Mouse (Mus musculus) hindbrain, embryonic 12.5 days (tissue): ENCODE data around the gene Cwc15. TPM values are rescaled to one million over a fixed set of nuclear protein-coding genes. Genes with fewer than 3 reads are reported as not detected.
A peak's percentile ranks its signal among the peaks of the same experiment; 100 is the strongest.

Source experiments
- ATAC-seq: fragments of 200-750 bp; cut with Nextera tagmentation; 2 replicates; pipeline ENCODE4 v1.8.0; 2017; ENCODE audit warnings: moderate TSS enrichment; ENCODE audit not compliant: low FRiP score
- H3K27ac ChIP-seq: fragments of 300-500 bp; sonication (generic); 2 replicates; pipeline ENCODE4 v1.5.1; 2016; ENCODE audit warnings: mild to moderate bottlenecking
- H3K27me3 ChIP-seq: fragments of 300-500 bp; sonication (generic); 2 replicates; pipeline ENCODE4 v1.6.1; 2016; ENCODE audit warnings: mild to moderate bottlenecking
- H3K36me3 ChIP-seq: fragments of 300-500 bp; sonication (generic); 2 replicates; pipeline ENCODE4 v1.6.1; 2016; ENCODE audit warnings: mild to moderate bottlenecking
- H3K4me1 ChIP-seq: fragments of 300-500 bp; sonication (generic); 2 replicates; pipeline ENCODE4 v1.6.1; 2016
- H3K4me2 ChIP-seq: fragments of 300-500 bp; sonication (generic); replicated peaks from 2 replicates; pipeline ENCODE4 v1.6.1; 2016; ENCODE audit warnings: mild to moderate bottlenecking
- H3K4me3 ChIP-seq: fragments of 300-500 bp; sonication (generic); 2 replicates; pipeline ENCODE4 v1.5.1; 2016; ENCODE audit warnings: mild to moderate bottlenecking
- H3K9ac ChIP-seq: fragments of 300-500 bp; sonication (generic); 2 replicates; pipeline ENCODE4 v1.6.1; 2016; ENCODE audit warnings: mild to moderate bottlenecking, moderate library complexity
- H3K9me3 ChIP-seq: fragments of 300-500 bp; sonication (generic); replicated peaks from 2 replicates; pipeline ENCODE4 v1.6.1; 2016; ENCODE audit warnings: mild to moderate bottlenecking
- WGBS: fragments of 180-500 bp; shearing (Covaris S2); methylation state at CpG from one replicate; pipeline ENCODE4 v1.1.7; 2016; 5-methylcytosine and 5-hydroxymethylcytosine counted together
- polyA plus RNA-seq: library from polyadenylated mRNA; unstranded; fragments of >200 nt; fragmentation: Nextera tagmentation; extraction: Ambion mirVana; gene quantifications from 2 replicates; pipeline ENCODE4 v1.2.1, GENCODE M21; 2016

Gene Cwc15
- polyA plus RNA-seq, 1 experiment from 2014 or later, result 174 TPM

- no peak for ATAC-seq
- H3K36me3 ChIP-seq, result no peaks in the 10 kb centered on the region
- H3K4me3 ChIP-seq, result no peak overlapping the region
- no peaks in the 10 kb centered on the region; the same call in 1 of the 2 replicates for H3K27me3 ChIP-seq
- H3K4me1 ChIP-seq, result no peaks in the 10 kb centered on the region
- no peak overlapping the region for H3K9ac ChIP-seq
- no peak overlapping the region for H3K4me2 ChIP-seq
- no peaks in the 10 kb centered on the region for H3K9me3 ChIP-seq
- no peak overlapping the region for H3K27ac ChIP-seq
- 63% methylated on average over 2 of the region's 2 CpGs for whole genome bisulfite sequencing
These were observed 21.3 kb downstream of the Cwc15 start for GRCm38 (mm10) chr9:14521695-14522094.

- 10% methylated on average over 4 of the region's 4 CpGs for WGBS
- no peaks in the 10 kb centered on the region; the same call in 1 of the 2 replicates for H3K27me3 ChIP-seq
- ATAC-seq, result peak; percentile 80; the same call in 1 of the 2 replicates
- no peaks in the 10 kb centered on the region for H3K9me3 ChIP-seq
- no peak overlapping the region for H3K27ac ChIP-seq
- no peak overlapping the region for H3K4me3 ChIP-seq
- H3K36me3 ChIP-seq, result no peaks in the 10 kb centered on the region
- H3K4me2 ChIP-seq, result no peak overlapping the region
- no peak overlapping the region for H3K9ac ChIP-seq
- no peaks in the 10 kb centered on the region for H3K4me1 ChIP-seq
These were observed 23.1 kb downstream of the Cwc15 start for GRCm38 (mm10) chr9:14523408-14524043.

- H3K4me3 ChIP-seq, result no peak overlapping the region
- H3K4me2 ChIP-seq, result no peak overlapping the region
- H3K9me3 ChIP-seq, result no peaks in the 10 kb centered on the region
- peaks cover 6% of the 10 kb centered on the region for H3K4me1 ChIP-seq
- no peak overlapping the region for H3K9ac ChIP-seq
- H3K36me3 ChIP-seq, result no peaks in the 10 kb centered on the region
- H3K27ac ChIP-seq, result no peak overlapping the region
- WGBS, result 81% methylated on average over 5 of the region's 5 CpGs
- H3K27me3 ChIP-seq, result no peaks in the 10 kb centered on the region
- ATAC-seq, result no peak
These were observed 29.6 kb downstream of the Cwc15 start for GRCm38 (mm10) chr9:14530004-14530403.

GRCm38 (mm10) chr9:14532283-14532682, 31.9 kb downstream of the Cwc15 start:
- Histone ChIP-seq H3K4me1 (peaks cover 6% of the 10 kb centered on the region), H3K36me3 (no peaks in the 10 kb centered on the region), H3K27me3 (no peaks in the 10 kb centered on the region), H3K9me3 (no peaks in the 10 kb centered on the region), H3K4me3 (no peak overlapping the region), H3K9ac (no peak overlapping the region), H3K27ac (no peak overlapping the region), H3K4me2 (no peak overlapping the region)
- WGBS, result 12% methylated on average over 3 of the region's 3 CpGs
- ATAC-seq, result peak; percentile 71; the same call in 1 of the 2 replicates

- Histone ChIP-seq H3K4me3 (no peak overlapping the region), H3K9ac (no peak overlapping the region), H3K27me3 (no peaks in the 10 kb centered on the region), H3K9me3 (no peaks in the 10 kb centered on the region), H3K36me3 (0 out of 2 replicates have a peak, but pooled peaks cover 3% of the 10 kb centered on the region), H3K4me1 (peaks cover 6% of the 10 kb centered on the region), H3K4me2 (no peak overlapping the region), H3K27ac (no peak overlapping the region)
- WGBS, result 88% methylated on average over 2 of the region's 2 CpGs
- no peak for ATAC-seq
These were observed 33.2 kb downstream of the Cwc15 start for GRCm38 (mm10) chr9:14533659-14534058.

GRCm38 (mm10) chr9:14534833-14535456, 34.5 kb downstream of the Cwc15 start:
- Histone ChIP-seq H3K27me3 (no peaks in the 10 kb centered on the region), H3K9ac (no peak overlapping the region), H3K4me2 (no peak overlapping the region), H3K4me3 (no peak overlapping the region), H3K4me1 (peaks cover 6% of the 10 kb centered on the region), H3K36me3 (peaks cover 9% of the 10 kb centered on the region; the same call in 1 of the 2 replicates), H3K9me3 (no peaks in the 10 kb centered on the region), H3K27ac (no peak overlapping the region)
- WGBS, result 90% methylated on average over 9 of the region's 9 CpGs
- no peak for ATAC-seq

- Histone ChIP-seq H3K4me2 (no peak overlapping the region), H3K9ac (no peak overlapping the region), H3K4me3 (no peak overlapping the region), H3K36me3 (peaks cover 73% of the 10 kb centered on the region), H3K27ac (no peak overlapping the region), H3K27me3 (no peaks in the 10 kb centered on the region), H3K9me3 (no peaks in the 10 kb centered on the region), H3K4me1 (0 out of 2 replicates have a peak, but pooled peaks cover 2% of the 10 kb centered on the region)
- WGBS, result 63% methylated on average over 9 of the region's 9 CpGs
- no peak for ATAC-seq
These were observed 43.8 kb downstream of the Cwc15 start for GRCm38 (mm10) chr9:14544034-14544757.

- Histone ChIP-seq H3K36me3 (peaks cover 78% of the 10 kb centered on the region), H3K27me3 (no peaks in the 10 kb centered on the region), H3K9ac (no peak overlapping the region), H3K9me3 (no peaks in the 10 kb centered on the region), H3K4me2 (no peak overlapping the region), H3K4me3 (no peak overlapping the region), H3K4me1 (0 out of 2 replicates have a peak, but pooled peaks cover 2% of the 10 kb centered on the region), H3K27ac (no peak overlapping the region)
- WGBS, result 70% methylated on average over 12 of the region's 12 CpGs
- ATAC-seq, result no peak
These were observed 47.4 kb downstream of the Cwc15 start for GRCm38 (mm10) chr9:14547584-14548365.

- Histone ChIP-seq H3K9me3 (no peaks in the 10 kb centered on the region), H3K4me2 (no peak overlapping the region), H3K27me3 (no peaks in the 10 kb centered on the region), H3K27ac (no peak overlapping the region), H3K9ac (no peak overlapping the region), H3K4me3 (no peak overlapping the region), H3K36me3 (peaks cover 76% of the 10 kb centered on the region), H3K4me1 (0 out of 2 replicates have a peak, but pooled peaks cover 2% of the 10 kb centered on the region)
- WGBS, result 76% methylated on average over 11 of the region's 11 CpGs
- no peak for ATAC-seq
These were observed 47.9 kb downstream of the Cwc15 start for GRCm38 (mm10) chr9:14548366-14548761.

GRCm38 (mm10) chr9:14558332-14558731, 57.9 kb downstream of the Cwc15 start:
- Histone ChIP-seq H3K27ac (no peak overlapping the region), H3K9ac (no peak overlapping the region), H3K4me3 (no peak overlapping the region), H3K27me3 (no peaks in the 10 kb centered on the region), H3K36me3 (peaks cover 86% of the 10 kb centered on the region), H3K4me2 (no peak overlapping the region), H3K4me1 (no peaks in the 10 kb centered on the region), H3K9me3 (no peaks in the 10 kb centered on the region)
- 89% methylated on average over 10 of the region's 10 CpGs for WGBS
- ATAC-seq, result no peak

GRCm38 (mm10) chr9:14559430-14559829, 59.0 kb downstream of the Cwc15 start:
- ATAC-seq, result no peak
- H3K9me3 ChIP-seq, result no peaks in the 10 kb centered on the region
- 90% methylated on average over 10 of the region's 10 CpGs for WGBS
- H3K4me2 ChIP-seq, result no peak overlapping the region
- peaks cover 84% of the 10 kb centered on the region for H3K36me3 ChIP-seq
- H3K4me3 ChIP-seq, result no peak overlapping the region
- no peaks in the 10 kb centered on the region for H3K4me1 ChIP-seq
- no peak overlapping the region for H3K9ac ChIP-seq
- H3K27me3 ChIP-seq, result no peaks in the 10 kb centered on the region
- no peak overlapping the region for H3K27ac ChIP-seq

GRCm38 (mm10) chr9:14559996-14560395, 59.6 kb downstream of the Cwc15 start:
- peaks cover 80% of the 10 kb centered on the region for H3K36me3 ChIP-seq
- H3K27ac ChIP-seq, result no peak overlapping the region
- 88% methylated on average over 9 of the region's 9 CpGs for WGBS
- ATAC-seq, result no peak
- no peaks in the 10 kb centered on the region for H3K27me3 ChIP-seq
- no peak overlapping the region for H3K4me3 ChIP-seq
- H3K4me2 ChIP-seq, result no peak overlapping the region
- no peaks in the 10 kb centered on the region for H3K9me3 ChIP-seq
- H3K9ac ChIP-seq, result no peak overlapping the region
- no peaks in the 10 kb centered on the region for H3K4me1 ChIP-seq
